Mouse (Mus musculus): ENCODE results near the gene Smarca2.
A peak's percentile ranks its signal among the peaks of the same experiment; 100 is the strongest.

The Smarca2 gene

DNA sequence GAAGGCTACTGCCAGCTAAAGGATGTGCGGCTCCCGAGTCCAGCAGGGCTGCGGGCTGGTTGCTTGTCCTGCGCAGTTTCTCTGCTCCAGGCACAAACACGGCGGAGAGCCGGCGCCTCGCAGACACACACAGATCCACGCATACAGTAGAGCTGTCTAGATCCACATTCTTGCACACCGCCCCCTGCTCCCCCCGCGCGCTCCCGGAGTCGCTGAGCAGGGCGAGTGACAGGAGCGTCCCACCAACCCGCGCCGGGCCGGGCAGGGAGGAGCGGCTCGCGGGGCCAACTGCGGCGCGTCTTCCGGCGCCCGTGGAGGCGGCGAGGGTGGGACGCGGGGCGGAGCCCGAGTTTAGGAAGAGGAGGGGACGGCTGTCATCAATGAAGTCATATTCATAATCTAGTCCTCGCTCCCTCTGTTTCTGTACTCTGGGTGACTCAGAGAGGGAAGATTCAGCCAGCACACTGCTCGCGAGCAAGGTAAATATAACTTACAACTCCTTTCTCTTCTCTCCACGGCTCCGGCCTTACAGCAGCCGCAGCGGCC is at the start of gene Smarca2:
Smarca2 (plus strand) TSS at position 296 of the 546 bp plus-strand sequence.
- peak; percentile 97 for DNase-seq (ENCODE audit: low read depth, low spot score)

DNA sequence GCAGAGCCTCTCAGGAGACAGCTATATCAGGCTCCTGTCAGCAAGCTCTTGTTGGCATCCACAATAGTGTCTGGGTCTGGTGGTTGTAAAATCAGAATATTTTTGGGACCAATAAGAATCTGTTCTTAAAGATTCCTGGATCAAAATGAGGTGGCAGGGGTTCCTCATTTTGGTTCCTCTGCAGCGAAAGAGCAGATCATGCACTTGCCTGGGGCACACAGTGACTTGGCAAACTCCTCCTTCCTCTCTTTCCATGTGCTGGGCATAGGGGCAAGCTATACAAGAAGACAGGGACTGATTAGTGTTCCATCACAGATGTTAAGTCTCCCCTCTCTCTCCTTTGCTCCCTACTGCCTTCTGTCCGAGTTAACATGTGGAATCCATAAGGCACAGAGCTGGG is 40.0 kb upstream of the Smarca2 start:
- no peak for DNase-seq (ENCODE audit: low read depth, low spot score)

DNA sequence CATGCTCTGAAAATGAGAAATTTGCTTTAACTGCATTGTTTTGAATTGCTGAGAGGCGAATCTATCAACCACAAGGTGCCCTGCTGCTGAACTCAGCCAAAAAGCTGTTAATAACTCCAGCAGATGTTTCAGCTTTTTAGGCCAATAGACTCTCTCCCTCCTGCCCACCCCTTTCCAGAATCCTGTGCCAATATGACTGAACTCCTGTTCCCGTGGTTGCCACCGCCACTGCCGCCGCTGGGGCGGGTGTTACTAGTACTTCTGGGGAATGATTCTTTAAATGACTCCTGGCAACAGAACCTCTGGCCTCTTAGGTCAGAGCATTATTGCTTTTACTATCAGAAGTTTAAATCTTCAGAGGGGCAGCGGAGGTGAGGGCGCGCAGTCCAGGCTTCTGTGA is 38.7 kb upstream of the Smarca2 start:
- DNase-seq (ENCODE audit: low read depth, low spot score): no peak

DNA sequence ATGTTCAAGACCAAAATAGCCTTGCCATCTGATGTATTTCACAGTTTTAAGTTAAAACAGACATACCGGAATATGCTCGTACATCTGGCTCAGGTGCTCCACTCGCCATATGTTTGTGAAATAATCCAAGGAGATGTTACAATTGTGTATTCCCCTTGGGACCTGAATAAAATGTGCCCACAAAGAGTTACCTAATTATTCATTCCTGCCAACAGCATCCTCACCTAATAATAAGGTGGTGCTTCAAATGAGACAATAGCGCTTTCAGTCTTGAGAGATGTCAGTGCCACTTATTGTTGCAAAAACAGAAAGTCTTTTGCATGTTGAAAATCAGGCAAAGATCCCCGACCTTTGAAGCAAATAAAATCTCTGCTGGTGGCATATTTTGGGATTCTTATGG is 36.6 kb upstream of the Smarca2 start:
- DNase-seq (ENCODE audit: low read depth, low spot score): no peak

DNA sequence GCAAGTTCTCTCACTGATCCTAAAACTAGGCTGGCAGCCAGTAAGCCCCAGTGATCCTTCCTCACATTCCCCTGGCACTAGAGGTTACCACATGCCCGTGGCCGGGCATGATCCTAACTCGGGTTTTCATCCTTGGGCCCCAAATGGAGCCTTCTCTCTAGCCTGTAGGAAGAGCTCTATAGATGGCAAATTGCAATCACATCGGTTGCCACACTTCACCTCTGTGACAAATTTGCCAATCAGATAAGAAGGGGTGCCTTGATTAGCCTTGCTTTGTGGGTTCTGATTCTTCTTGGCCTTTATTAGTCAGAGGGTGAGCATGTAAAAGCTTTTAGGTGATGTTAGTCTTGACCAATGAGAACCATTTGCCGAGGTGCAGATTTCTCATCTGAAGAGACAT is 35.9 kb upstream of the Smarca2 start:
- DNase-seq (ENCODE audit: low read depth, low spot score): no peak

DNA sequence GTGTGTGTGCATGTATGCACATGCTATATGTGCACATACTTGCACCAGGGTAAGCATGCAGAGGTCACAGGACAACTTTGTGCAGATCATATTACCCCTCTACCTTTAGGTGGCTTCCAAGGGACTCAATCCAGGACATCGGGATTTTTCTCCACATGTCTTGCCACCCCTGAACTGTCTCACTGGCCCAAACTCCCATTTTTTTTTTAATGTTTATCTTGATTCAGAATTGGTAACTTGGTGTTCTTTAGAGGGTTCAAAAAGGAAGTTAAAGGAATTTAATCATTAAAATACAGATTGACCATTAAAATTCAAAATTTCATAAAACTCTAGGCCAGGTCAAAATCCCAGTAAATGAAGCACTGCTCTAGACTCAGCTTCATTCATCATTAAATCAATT is 35.4 kb upstream of the Smarca2 start:
- no peak for DNase-seq (ENCODE audit: low read depth, low spot score)

DNA sequence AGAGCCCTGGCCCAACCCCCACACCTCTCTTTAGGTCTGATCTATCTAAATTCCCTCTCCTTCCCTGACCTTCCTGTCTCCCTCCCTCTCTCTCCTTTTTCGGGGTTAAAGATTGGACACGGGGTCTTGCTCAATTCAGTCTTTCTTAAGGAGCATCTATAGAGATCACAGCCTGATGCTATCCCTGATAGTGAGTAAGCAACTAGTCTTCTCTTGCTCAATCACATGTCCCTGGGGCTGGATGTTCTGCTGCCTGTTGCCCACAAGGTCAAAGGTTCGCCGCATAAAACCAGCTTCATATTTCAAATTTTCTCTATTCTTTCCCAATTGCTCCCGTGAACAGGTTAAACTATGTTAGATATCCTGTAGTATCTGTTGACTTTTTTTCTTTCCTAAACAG is 25.2 kb upstream of the Smarca2 start:
- no peak for DNase-seq (ENCODE audit: low read depth, low spot score)

DNA sequence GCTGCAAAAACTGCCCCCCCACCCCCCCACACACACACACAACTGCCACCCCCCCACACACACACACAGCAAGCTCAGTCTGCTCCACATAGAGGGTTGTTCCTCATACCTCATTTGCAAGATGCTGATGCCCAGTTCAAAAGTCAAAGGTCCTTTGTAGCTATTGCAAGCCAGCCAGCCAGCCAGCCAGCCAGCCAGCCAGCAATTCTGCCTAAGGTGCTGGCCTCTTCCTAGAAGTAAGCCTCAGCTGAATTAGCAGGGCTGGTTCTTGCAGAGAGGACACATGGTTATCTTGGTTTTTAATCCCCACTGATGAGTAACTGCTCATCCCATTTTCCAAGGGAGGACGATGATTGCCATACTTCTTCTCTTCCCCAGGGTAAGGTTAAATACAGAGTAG is 24.8 kb upstream of the Smarca2 start:
- DNase-seq (ENCODE audit: low read depth, low spot score): no peak

DNA sequence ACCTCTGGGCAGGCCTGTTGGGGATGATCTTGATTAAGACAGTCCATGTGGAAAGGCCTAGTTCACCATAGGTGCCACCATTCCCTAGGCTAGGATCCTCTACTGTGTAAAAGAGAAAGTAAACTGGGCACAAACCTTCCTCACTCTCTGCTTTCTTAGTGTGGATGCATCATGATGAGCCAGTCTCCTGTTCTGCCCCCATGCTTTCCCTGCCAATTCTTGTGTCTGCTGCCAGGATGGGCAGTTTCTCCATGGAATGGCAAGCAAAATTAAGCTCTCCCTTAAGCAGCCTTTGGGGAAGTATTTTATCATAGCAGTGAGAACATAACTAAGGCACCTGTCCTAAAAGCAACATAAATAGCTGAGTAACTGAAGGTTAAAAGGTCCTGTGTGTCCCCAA is 10.2 kb upstream of the Smarca2 start:
- DNase-seq (ENCODE audit: low read depth, low spot score): no peak

DNA sequence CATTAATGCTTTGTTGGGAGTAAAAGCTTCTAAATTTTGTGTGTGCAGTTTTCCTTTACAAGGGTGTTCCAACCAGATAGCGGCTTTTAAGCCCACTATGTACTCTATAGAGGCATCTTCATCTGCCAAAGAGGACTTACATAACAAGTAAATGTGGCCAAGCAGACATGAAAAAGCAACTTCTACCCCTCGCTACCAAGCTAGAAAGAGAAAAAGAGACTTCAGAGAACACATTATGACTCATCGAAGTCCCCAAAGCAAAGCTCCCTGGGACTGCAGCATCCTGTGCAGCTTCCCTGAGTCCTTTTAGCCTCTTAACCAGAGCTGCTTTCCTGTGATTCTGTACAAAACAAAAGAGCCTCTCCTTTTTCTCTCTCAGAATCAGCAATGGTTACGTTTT is 3.4 kb upstream of the Smarca2 start:
- peak; percentile 26 for DNase-seq (ENCODE audit: low read depth, low spot score)

DNA sequence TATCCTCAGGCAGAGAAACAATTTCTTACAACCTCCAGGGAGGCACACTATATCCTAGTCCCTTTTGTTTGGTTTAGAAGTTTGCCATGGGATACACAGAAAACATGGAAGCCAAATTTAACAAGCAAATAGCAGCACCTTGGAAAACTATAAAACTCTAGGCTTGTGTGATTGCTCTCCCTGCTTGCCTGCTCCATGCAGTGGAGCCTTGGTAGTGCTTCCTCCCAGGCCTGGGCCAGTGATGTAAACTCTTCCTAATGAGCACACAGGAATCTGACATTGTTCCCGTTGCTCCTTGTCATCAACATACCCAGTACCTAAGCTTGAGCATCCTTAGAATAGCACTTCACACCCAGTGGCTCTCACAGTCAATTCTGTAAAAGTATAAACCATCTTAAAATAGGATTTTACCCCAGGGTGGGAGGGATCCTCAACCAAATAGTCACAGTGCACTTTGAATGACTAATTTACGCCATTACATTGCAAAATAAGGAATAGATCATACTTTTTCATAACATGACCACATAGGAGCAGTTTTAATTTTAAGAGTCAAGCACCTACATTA is 1.5 kb upstream of the Smarca2 start:
- no peak for DNase-seq (ENCODE audit: low read depth, low spot score)

DNA sequence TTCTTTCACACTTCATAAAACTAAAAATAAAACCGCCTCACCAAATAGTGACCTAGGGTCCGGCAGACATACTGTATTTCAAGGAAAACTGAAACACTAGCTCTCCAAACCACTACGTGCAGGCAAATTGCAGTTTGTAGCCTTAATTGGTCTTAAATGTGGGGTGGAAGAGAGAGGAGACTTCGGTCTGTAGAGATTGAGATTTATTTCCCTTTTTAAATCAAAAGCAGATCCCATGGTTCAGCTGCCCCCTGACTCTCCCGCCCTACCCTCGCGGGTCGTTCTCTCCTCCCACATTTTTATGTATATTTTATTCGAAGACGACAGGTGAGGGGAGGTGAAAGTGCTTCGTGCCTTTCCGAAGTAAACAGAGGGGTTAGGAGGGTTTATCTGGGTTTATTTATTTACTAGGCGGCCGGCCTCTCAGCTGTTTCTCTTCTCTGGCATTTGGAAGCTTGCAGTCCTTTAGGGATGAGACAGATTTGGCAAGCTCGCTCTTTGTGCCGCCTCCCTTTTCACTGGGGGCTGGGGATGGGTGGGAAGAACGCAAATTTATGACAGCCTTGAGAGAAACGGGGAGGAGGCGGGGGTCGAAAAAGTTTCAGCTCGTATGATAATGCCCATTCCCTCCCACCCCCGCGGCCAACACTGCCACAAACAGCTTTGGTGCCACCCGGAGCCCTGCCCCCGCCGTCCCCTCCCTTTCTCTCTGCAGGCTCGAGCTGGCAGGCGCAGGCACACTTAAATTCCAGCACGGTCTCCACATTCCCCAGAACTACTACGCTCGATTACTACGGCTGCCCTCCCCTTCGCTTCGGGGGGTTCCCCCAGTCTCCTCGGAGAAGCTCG is 720 bp upstream of the Smarca2 start:
- no peak for DNase-seq (ENCODE audit: low read depth, low spot score)

DNA sequence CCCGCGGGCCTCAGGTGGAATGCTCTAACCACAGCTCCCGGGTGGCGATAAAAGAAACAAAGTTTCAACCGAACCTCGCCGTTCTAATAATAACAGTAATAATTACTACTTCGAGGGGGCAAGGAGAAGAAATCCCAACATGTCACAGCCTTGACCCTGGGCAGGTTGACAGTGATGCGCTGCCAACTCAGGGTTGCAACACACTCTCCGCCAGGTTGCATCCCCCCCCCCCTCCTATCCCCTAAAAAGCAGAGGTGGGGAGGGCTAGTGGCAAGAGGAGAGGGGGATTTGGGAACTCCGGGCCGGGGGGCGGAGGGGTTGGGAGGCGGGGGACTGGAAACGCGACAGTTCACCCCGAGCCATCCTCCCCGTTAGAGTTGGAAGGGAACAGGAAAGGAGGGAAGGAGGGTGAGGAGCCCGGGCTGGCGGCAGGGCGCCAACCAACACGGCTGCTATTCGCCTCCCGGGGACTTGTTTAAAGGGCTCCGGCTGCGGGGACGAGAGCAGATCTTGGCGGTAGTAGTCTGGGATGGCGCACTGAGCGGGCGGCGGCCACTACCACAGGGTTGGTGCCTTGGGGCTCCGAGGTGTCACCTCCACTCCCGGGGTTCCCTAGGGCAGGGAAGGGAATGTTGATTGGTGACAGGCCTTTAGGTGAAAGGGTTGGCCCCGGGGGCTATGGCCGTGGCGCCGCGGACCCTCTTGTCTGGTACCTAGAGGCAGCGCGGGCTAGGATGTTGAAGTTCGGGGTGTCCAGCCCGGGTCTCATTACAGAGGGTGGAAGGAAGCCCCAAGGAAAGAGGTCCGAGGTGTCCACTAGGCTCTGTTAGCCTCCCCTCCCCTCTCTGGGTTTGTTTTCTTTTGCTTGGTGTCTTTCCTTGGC is 829 bp downstream of the Smarca2 start:
- peak; percentile 62 for DNase-seq (ENCODE audit: low read depth, low spot score)

DNA sequence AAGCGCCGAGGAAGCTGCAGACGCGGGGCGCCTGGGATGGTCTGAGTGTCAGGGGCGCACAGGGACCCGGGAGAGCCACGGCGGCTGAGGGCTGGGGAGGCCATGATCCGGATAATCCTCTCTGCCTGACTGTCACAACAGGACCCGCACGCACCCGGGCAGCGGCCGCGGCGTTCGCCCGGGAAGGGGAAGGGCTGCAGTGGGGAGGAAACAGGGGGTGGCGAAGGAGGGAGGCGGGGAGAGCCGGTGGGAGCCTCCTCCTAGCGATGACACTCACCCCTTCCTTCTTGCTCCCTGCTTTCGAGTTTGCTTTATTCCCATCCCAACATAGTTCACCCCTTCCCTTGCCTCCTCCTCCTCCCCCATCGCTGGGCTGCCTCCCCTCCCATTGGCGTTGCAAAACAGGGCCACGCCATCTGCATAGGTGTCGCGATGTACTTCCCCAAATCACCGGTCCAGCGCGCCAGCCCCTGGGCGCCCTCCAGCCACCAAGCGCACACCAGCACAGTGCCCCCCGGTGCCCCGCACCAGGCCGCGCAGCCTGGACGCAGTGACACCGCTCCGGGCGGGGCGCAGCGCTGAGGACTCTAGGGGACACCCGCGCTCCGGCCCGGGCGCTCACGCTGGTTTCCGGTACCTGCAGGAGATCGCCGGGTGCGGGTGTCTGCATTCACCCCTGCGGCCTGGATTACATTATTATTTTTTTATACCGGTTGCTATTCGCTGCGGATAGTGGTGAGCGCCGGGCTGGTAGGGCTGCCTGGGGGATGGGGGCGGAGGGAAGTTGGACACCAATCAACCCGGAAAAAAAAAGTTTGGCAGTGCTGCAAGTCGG is 1.7 kb downstream of the Smarca2 start:
- peak; percentile 66 for DNase-seq (ENCODE audit: low read depth, low spot score)

DNA sequence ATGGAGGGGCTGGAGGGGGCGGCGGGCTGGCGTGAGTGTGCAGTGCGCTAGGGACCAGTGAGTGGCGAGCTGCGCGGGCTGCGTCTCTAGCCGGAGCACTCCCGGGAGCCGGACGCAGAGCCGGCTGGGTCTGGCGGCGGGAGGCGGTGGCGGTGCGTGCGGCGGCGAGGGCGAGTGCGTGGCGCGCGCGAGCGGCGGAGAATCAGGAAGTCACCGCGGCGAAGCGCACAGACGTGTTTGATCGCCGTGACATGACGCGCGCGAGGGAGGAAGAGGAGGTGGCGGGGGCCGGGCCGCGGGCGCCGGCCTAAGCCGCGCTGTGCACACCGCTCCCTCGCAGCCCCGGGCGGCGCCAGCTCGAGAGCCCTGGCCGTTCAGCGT is 2.3 kb downstream of the Smarca2 start:
- peak; percentile 88 for DNase-seq (ENCODE audit: low read depth, low spot score)

DNA sequence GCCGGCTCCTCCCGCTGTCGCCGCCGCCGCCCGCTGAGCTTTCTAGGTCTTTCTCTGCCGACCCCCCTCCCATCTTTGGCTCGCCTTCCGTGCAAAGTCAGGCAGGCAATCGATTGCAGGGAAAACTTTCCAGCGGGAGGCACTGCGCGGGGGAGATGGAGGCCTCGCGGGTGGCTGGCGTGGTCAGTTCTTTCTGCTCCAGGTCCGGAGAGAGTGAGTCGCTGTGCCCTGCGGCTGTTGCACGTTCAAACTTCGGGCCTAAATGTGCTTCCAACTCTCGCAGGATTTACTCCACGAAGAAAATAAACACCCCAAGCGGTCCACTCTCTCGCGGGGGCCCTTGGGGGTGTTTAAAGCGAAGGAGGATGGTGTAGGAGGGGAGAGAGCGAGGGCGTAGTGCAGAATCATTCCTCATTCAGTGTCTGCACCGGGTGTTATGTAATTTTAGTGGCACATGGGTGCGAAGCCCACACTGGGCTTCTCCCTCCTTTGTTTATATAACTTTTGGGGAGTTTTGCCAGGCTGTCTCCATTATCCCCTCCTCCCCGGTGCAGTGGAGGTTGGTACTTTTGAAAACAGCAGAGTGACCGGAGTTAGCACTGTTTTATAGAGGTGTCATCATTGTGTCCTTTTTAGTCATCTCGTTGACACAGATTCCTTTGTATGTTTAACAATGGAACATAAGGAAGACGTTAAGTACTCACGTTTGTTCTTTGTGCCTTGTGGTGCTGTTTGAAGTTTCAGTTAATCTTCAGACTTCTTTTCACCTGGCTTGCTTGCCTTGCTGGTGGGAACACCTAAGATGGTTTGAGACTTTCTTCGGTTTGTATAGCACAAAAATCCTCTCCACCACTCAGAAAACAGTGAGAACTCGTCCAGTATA is 2.9 kb downstream of the Smarca2 start:
- no peak for DNase-seq (ENCODE audit: low read depth, low spot score)

DNA sequence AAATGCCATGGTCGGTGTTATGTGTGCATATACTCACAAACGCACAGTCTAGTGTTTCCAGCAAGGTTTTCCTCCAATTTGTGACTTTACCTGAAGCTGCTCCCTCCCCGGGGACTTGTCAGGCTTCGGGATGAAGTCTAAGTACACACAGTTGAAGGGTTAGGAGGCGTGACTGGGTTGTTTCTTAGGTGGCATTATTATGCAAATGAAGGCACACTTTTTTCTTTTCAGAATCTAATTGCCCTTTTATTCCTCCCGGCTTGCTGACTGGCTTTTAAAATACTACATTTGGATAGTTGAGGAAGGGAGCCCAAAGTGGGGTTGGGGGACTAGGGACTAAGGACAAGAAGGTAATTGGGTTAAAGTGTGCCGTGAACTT is 3.6 kb downstream of the Smarca2 start:
- no peak for DNase-seq (ENCODE audit: low read depth, low spot score)

DNA sequence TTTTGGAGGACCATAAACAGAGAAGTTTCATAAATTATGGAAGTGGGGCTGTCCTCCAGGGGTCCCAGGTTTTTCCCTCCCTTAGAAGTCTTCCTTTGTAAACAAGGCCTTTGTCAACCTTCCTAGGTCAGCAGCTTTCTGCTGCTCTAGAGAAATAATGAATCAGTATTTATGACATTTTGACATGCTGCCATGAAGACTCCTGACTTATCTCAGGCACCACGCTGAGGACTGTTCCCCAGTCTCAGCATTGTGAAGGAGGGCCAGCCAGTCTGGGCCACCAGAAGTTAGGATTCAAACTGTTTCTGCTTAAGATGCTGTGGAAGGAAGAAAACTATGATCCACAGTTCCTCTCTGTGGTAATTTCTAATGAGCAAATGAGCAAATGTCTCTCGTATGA is 4.8 kb downstream of the Smarca2 start:
- no peak for DNase-seq (ENCODE audit: low read depth, low spot score)

DNA sequence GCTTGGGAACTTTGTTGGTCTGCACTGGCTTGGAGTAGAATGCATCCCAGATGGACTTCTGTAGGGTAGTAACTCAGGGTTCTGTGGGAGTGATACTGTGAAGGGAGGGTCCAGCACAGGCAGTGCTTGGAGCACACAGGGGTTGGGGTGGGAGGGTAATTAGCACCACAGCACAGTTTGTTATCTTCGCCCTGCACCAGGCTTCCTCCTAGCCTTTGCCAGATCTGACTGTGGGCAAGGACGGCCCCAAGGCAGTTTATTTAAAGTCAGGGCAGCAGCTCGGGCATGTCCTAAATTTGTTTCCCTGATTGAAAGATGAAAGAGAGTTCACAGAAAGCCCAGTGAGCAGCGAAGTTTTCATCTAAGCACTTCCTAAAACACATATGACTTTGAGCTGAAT is 8.1 kb downstream of the Smarca2 start:
- DNase-seq (ENCODE audit: low read depth, low spot score): no peak

DNA sequence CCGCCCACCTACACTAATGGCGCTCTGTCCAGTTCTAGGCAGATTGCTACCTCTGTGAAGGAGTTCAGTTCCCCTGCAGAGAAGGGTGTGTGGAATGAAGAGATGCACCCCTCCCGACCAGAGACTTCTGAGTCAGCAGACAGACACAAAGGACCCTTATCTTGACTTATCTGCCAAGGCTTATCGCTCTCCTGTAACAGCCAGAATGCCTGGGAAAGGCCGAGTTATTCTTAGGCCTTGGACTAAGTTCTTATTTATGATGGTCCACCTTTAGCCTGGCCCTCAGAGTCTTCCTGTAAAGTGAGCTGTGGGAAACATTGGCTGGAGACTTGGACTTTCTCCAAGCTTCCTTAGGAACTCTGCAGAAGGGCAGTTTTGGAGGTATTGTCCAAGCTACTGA is 8.8 kb downstream of the Smarca2 start:
- no peak for DNase-seq (ENCODE audit: low read depth, low spot score)

Data from CD4-positive, CD25-positive, alpha-beta regulatory T cell, adult 2 months (primary cell).